Mouse (Mus musculus) midbrain, embryonic 14.5 days (tissue): Measurements from ENCODE around the gene Lmo7. TPM values are rescaled to one million over a fixed set of nuclear protein-coding genes. Genes with fewer than 3 reads are reported as not detected.

Experiments
- ATAC-seq: fragments of 200-750 bp; cut with Nextera tagmentation; 2 replicates; pipeline ENCODE4 v1.8.0; 2017; ENCODE audit warnings: moderate number of reproducible peaks, moderate library complexity; ENCODE audit not compliant: low FRiP score, low TSS enrichment
- DNase-seq: peaks from one replicate; pipeline ENCODE4 v3.0.0-alpha.2; 2015
- H3K27ac ChIP-seq: fragments of 300-500 bp; sonication (generic); replicated peaks from 2 replicates; pipeline ENCODE4 v1.5.1; 2014; ENCODE audit warnings: mild to moderate bottlenecking, low read depth, low read length, moderate library complexity
- H3K27me3 ChIP-seq: fragments of 300-500 bp; sonication (generic); 2 replicates; pipeline ENCODE4 v1.6.1; 2014; ENCODE audit warnings: low read length, control low read depth, mixed read lengths; ENCODE audit not compliant: control insufficient read depth, insufficient read depth
- H3K36me3 ChIP-seq: fragments of 300-500 bp; sonication (generic); 2 replicates; pipeline ENCODE4 v1.6.1; 2014; ENCODE audit warnings: low read length, control low read depth; ENCODE audit not compliant: control insufficient read depth, insufficient read depth
- H3K4me1 ChIP-seq: fragments of 300-500 bp; sonication (generic); 2 replicates; pipeline ENCODE4 v1.6.1; 2014; ENCODE audit warnings: mild to moderate bottlenecking, antibody characterized with exemption, low read length, control low read depth; ENCODE audit not compliant: control insufficient read depth, insufficient read depth
- H3K4me2 ChIP-seq: fragments of 300-500 bp; sonication (generic); 2 replicates; pipeline ENCODE4 v1.6.1; 2014; ENCODE audit warnings: mild to moderate bottlenecking, low read length, moderate library complexity
- H3K4me3 ChIP-seq: fragments of 300-500 bp; sonication (generic); replicated peaks from 2 replicates; pipeline ENCODE4 v1.5.1; 2014; ENCODE audit warnings: low read depth, low read length
- H3K9ac ChIP-seq: fragments of 300-500 bp; sonication (generic); replicated peaks from 2 replicates; pipeline ENCODE4 v1.6.1; 2014; ENCODE audit warnings: mild to moderate bottlenecking, low read length, moderate library complexity
- H3K9me3 ChIP-seq: fragments of 300-500 bp; sonication (generic); 2 replicates; pipeline ENCODE4 v1.6.1; 2016; ENCODE audit warnings: low read length, control low read depth, mixed read lengths; ENCODE audit not compliant: control insufficient read depth
- WGBS: fragments of 180-500 bp; shearing (Covaris S2); extraction: QIAGEN DNeasy Blood & Tissue Kit; methylation state at CpG from one replicate; pipeline ENCODE4 v1.1.7; 2014; 5-methylcytosine and 5-hydroxymethylcytosine counted together
- polyA plus RNA-seq: library from polyadenylated mRNA; unstranded; fragments of >200 nt; fragmentation: Nextera tagmentation; extraction: Ambion mirVana; gene quantifications from 2 replicates; pipeline ENCODE4 v1.2.1, GENCODE M21; 2014

Lmo7 gene
- polyA plus RNA-seq, 1 experiment from 2014 or later, result 1.7 TPM

DNA sequence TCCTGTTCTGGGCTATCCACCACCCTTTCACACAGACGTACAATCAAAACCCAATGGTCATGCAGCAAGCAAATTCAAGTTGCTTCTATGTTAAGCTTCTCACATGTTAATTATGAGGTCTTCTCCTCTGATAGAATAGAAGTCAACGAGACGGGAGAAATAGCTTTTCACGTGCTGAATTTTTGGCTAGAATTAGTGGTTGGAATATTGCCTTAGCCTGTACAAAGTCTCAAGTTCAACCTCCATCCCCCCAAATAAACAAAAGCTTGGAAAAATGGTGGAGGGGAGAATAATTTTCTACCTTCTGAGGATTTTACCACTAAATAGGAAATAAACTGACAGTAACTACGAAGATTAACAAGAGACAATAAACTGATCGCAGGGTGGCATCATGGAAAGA, 42.0 kb downstream of the Lmo7 start:
- ATAC-seq (no peak), DNase-seq (no peak)
- H3K27ac ChIP-seq, result no peak overlapping the region
- H3K4me2 ChIP-seq, result no peak overlapping the region
- peaks cover 2% of the 10 kb centered on the region; the same call in 1 of the 2 replicates for H3K4me1 ChIP-seq
- no peaks in the 10 kb centered on the region for H3K27me3 ChIP-seq
- no peaks in the 10 kb centered on the region for H3K36me3 ChIP-seq
- no peak overlapping the region for H3K9ac ChIP-seq
- no peak overlapping the region for H3K4me3 ChIP-seq
- WGBS, result 96% methylated on average over 6 of the region's 6 CpGs
- no peaks in the 10 kb centered on the region for H3K9me3 ChIP-seq

DNA sequence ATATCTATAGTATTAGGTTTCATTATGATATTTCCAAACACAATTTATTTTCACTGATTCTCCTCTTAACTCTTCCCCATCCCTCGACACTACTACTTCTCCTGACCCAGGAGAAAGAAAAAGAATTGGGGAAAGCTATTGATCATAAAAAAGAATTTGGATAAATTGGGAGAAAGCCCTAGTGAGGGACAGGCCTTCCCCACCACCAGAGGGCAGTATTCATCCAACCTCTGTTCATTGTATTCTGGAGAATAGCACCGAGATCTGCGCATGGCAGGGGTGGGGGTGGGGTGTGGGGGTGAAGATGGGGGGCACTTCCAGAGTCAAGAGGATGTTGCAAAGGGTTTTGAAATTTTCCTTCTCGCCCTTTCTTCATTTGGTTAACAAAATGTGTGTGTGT, 44.9 kb downstream of the Lmo7 start:
- Histone ChIP-seq H3K27me3 (no peaks in the 10 kb centered on the region), H3K4me2 (no peak overlapping the region), H3K4me1 (peaks cover 5% of the 10 kb centered on the region; the same call in 1 of the 2 replicates), H3K4me3 (no peak overlapping the region), H3K27ac (no peak overlapping the region), H3K9ac (no peak overlapping the region), H3K36me3 (no peaks in the 10 kb centered on the region), H3K9me3 (no peaks in the 10 kb centered on the region)
- no peak for ATAC-seq
- DNase-seq, result peak; percentile 31
- 64% methylated on average over 4 of the region's 4 CpGs for WGBS

DNA sequence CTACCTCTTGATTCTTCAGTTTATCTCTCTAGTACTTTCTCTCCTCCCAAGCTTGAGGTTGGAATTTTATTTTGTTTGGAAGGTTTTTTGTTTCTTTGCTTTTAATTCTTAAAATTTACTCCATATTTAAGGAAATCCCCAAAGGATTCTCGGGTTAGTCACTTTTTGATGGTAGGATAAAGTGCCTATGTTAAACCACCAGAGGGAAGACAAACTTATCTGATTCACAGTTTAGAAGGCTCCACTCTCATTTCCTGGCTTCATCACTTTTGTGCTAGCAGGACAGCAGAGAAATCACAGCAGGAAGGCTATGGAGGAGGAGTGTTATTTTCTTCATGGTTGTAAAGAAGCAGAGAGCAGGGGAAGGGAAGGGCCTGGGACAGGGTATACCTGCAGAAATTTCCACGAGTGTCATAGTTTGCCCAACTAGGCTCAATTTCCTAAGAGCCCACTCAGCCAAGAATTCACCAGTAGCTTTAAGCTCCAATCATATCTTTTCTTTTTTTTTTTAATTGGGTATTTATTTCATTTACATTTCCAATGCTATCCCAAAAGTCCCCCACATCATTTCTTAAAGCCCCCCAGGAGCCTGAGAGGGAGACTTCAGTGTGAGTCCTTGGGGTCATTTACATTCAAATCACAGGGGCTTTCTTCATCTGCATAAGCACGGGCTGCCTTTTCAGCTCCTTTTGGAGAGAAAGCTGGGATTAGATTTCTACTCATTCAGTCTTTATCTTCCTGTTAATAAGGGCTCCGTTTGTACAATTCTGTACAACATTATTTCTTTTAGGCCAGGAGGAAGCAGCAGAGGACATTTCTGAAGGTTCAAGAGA, 46.8 kb downstream of the Lmo7 start:
- no peaks in the 10 kb centered on the region for H3K27me3 ChIP-seq
- H3K9ac ChIP-seq, result no peak overlapping the region
- H3K36me3 ChIP-seq, result no peaks in the 10 kb centered on the region
- no peak overlapping the region for H3K4me2 ChIP-seq
- DNase-seq (peak; percentile 29), ATAC-seq (no peak)
- H3K4me1 ChIP-seq, result peaks cover 5% of the 10 kb centered on the region; the same call in 1 of the 2 replicates
- H3K9me3 ChIP-seq, result no peaks in the 10 kb centered on the region
- 13% methylated on average over 4 of the region's 4 CpGs for whole genome bisulfite sequencing
- H3K27ac ChIP-seq, result no peak overlapping the region
- H3K4me3 ChIP-seq, result no peak overlapping the region

DNA sequence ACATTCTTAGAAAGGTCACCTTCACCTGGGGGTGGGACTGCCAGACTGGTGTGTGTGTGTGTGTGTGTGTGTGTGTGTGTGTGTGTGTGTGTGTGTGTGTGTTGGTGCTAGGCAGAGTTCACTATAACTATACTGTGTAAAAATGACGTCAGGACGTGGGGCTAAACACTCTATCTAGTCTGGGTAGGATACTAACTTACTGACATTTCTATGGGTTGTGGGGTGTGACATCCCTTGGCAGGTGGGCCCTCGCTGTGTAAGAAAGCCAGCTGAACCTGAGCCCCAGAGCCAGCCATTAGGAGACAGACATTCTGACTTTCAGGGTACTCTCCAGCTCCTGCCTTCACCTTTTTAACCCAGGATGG, 47.4 kb downstream of the Lmo7 start:
- DNase-seq, result no peak
- Histone ChIP-seq H3K36me3 (no peaks in the 10 kb centered on the region), H3K4me1 (peaks cover 5% of the 10 kb centered on the region; the same call in 1 of the 2 replicates), H3K4me2 (no peak overlapping the region), H3K9me3 (no peaks in the 10 kb centered on the region), H3K9ac (no peak overlapping the region), H3K4me3 (no peak overlapping the region), H3K27me3 (no peaks in the 10 kb centered on the region), H3K27ac (no peak overlapping the region)
- 28% methylated on average over 3 of the region's 3 CpGs for WGBS
- ATAC-seq, result no peak

DNA sequence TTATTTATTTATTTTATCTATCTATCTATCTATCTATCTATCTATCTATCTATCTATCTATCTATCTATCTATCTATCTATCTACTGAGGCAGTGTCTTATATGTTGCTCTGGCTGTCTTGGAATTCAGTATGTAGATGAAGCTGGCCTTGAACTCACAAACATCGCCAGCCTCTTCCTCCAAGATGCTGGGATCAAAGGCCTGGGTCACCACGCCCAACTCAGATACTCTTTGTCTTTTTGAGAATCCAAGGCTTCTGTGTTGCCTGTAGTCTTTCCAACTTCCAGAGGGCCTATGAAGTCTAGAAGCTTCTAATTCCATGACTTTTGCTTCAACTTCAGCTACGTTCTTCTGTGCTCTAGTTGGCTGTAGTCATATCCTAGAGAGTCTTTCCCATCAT, 48.7 kb downstream of the Lmo7 start:
- Histone ChIP-seq H3K4me3 (no peak overlapping the region), H3K4me1 (peaks cover 5% of the 10 kb centered on the region; the same call in 1 of the 2 replicates), H3K9ac (no peak overlapping the region), H3K27ac (no peak overlapping the region), H3K9me3 (no peaks in the 10 kb centered on the region), H3K36me3 (no peaks in the 10 kb centered on the region), H3K4me2 (no peak overlapping the region), H3K27me3 (no peaks in the 10 kb centered on the region)
- 93% methylated on average over 3 of the region's 3 CpGs for WGBS
- DNase-seq (no peak), ATAC-seq (no peak)

DNA sequence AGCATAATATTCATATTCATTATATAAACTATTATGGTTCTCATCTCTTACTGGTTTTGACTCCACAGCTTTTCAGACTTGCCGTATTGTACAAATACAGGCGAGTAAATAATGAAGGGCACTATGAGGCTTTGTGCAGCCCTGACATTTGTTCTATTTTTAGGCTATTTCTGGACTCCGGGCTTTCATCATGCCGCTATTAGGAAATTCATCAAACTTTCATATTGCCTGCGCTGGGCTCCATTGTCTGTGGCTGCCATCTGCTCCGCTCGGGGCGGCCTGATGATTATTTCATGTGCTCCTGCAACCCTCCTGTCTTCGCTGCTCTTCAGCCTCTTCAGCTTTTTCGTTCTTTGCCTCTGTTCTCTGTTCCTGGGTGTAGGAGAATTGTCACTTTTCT, 50.3 kb downstream of the Lmo7 start:
- no peak overlapping the region for H3K9ac ChIP-seq
- DNase-seq, result peak; percentile 47
- H3K36me3 ChIP-seq, result no peaks in the 10 kb centered on the region
- peaks cover 5% of the 10 kb centered on the region; the same call in 1 of the 2 replicates for H3K4me1 ChIP-seq
- no peak for ATAC-seq
- H3K27me3 ChIP-seq, result no peaks in the 10 kb centered on the region
- no peak overlapping the region for H3K4me2 ChIP-seq
- WGBS, result 57% methylated on average over 10 of the region's 10 CpGs
- no peak overlapping the region for H3K4me3 ChIP-seq
- H3K27ac ChIP-seq, result no peak overlapping the region
- H3K9me3 ChIP-seq, result no peaks in the 10 kb centered on the region

DNA sequence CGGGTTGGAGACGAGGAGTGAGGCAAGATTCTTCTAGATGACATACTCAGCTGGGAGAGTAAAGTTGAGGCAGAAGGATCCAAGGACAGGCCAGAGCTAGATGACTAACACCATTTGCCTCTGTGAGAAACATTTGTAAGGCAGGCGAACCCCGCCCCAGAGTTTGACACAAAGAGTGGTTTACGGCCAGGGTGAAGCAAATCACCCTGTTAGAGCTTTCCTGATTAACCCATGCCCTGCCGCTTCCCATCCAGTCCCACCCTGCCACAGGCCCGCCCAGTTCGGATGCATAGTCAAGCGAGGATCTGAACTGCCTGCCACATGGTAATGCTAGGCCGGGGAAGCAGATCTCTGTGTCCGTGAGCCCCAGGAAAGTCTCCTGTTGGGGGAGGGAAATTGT, 51.5 kb downstream of the Lmo7 start:
- Histone ChIP-seq H3K4me2 (no peak overlapping the region), H3K27ac (no peak overlapping the region), H3K9me3 (no peaks in the 10 kb centered on the region), H3K4me1 (peaks cover 5% of the 10 kb centered on the region; the same call in 1 of the 2 replicates), H3K36me3 (no peaks in the 10 kb centered on the region), H3K27me3 (no peaks in the 10 kb centered on the region), H3K4me3 (no peak overlapping the region), H3K9ac (no peak overlapping the region)
- DNase-seq (no peak), ATAC-seq (no peak)
- 81% methylated on average over 11 of the region's 11 CpGs for WGBS

DNA sequence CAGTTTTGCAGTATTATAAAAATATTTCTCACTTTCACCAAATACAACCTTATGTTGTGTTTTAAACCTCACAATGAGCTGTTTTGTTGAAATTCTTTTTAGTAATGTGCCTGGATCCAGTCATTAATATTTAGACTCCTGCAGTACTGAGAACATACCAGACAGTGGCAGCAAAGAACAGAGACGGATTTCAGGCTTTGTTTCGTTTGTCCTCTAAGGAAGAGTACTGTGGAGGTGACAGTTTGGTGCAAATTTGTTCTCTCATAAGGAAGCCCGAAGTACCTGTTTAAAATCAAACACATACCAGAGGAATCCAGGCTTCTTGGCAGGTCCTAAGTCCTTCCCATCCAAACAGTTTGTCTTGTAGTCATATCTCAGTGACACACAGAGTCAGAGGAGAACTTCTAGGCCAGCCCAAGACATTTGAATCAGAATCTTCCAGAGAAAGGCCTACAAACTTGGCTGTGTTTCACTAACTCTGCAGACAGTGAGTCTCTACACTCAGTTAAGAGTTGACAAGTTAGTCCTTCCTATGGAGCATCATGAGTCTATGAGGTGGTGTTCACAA, 52.3 kb downstream of the Lmo7 start:
- no peak overlapping the region for H3K4me3 ChIP-seq
- 29% methylated on average over 3 of the region's 3 CpGs for WGBS
- no peaks in the 10 kb centered on the region for H3K36me3 ChIP-seq
- no peak; the same call in 1 of the 2 replicates for ATAC-seq
- no peak overlapping the region for H3K27ac ChIP-seq
- H3K4me2 ChIP-seq, result no peak overlapping the region
- peak; percentile 71 for DNase-seq
- H3K4me1 ChIP-seq, result peaks cover under 1% of the 10 kb centered on the region; the same call in 1 of the 2 replicates
- H3K9ac ChIP-seq, result no peak overlapping the region
- H3K27me3 ChIP-seq, result no peaks in the 10 kb centered on the region
- H3K9me3 ChIP-seq, result no peaks in the 10 kb centered on the region
